Mouse (Mus musculus) kidney, embryonic 14.5 days (tissue): Measurements from ENCODE around the gene Itgb5. TPM values are rescaled to one million over a fixed set of nuclear protein-coding genes. Genes with fewer than 3 reads are reported as not detected.
A peak's percentile ranks its signal among the peaks of the same experiment; 100 is the strongest.

ENCODE experiments used
- ATAC-seq: fragments of 200-750 bp; cut with Nextera tagmentation; 2 replicates; pipeline ENCODE4 v1.8.0; 2017; ENCODE audit warnings: moderate number of reproducible peaks, mild to moderate bottlenecking, moderate TSS enrichment, moderate library complexity; ENCODE audit not compliant: low FRiP score, low TSS enrichment
- H3K27ac ChIP-seq: fragments of 300-500 bp; sonication (generic); 2 replicates; pipeline ENCODE4 v1.5.1; 2014; ENCODE audit warnings: low read depth, mild to moderate bottlenecking, low read length, moderate library complexity, mixed read lengths
- H3K27me3 ChIP-seq: fragments of 300-500 bp; sonication (generic); 2 replicates; pipeline ENCODE4 v1.6.1; 2014; ENCODE audit warnings: mild to moderate bottlenecking, low read length; ENCODE audit not compliant: control insufficient read depth, insufficient read depth
- H3K36me3 ChIP-seq: fragments of 300-500 bp; sonication (generic); 2 replicates; pipeline ENCODE4 v1.6.1; 2014; ENCODE audit warnings: low read length, mixed read lengths; ENCODE audit not compliant: control insufficient read depth, insufficient read depth
- H3K4me1 ChIP-seq: fragments of 300-500 bp; sonication (generic); 2 replicates; pipeline ENCODE4 v1.6.1; 2014; ENCODE audit warnings: low read length, mixed read lengths; ENCODE audit not compliant: control insufficient read depth, insufficient read depth
- H3K4me2 ChIP-seq: fragments of 300-500 bp; sonication (generic); replicated peaks from 2 replicates; pipeline ENCODE4 v1.6.1; 2014; ENCODE audit warnings: low read depth, mild to moderate bottlenecking, low read length
- H3K4me3 ChIP-seq: fragments of 300-500 bp; sonication (generic); 2 replicates; pipeline ENCODE4 v1.5.1; 2014; ENCODE audit warnings: mild to moderate bottlenecking, low read length
- H3K9ac ChIP-seq: fragments of 300-500 bp; sonication (generic); 2 replicates; pipeline ENCODE4 v1.6.1; 2014; ENCODE audit warnings: low read depth, mild to moderate bottlenecking, low read length, moderate library complexity
- H3K9me3 ChIP-seq: fragments of 300-500 bp; sonication (generic); 2 replicates; pipeline ENCODE4 v1.6.1; 2016; ENCODE audit warnings: low read length; ENCODE audit not compliant: control insufficient read depth
- WGBS: fragments of 180-500 bp; shearing (Covaris S2); extraction: QIAGEN DNeasy Blood & Tissue Kit; methylation state at CpG from one replicate; pipeline ENCODE4 v1.1.7; 2014; 5-methylcytosine and 5-hydroxymethylcytosine counted together
- polyA plus RNA-seq: library from polyadenylated mRNA; unstranded; fragments of >200 nt; fragmentation: Nextera tagmentation; extraction: Ambion mirVana; gene quantifications from 2 replicates; pipeline ENCODE4 v1.2.1, GENCODE M21; 2014

Itgb5 gene
- polyA plus RNA-seq, 1 experiment from 2014 or later: 49.7 TPM

GRCm38 (mm10) chr16:33840616-33841015 is 11.2 kb downstream of the Itgb5 start:
- H3K4me1 ChIP-seq: peaks cover 6% of the 10 kb centered on the region; the same call in 1 of the 2 replicates
- H3K36me3 ChIP-seq: no peaks in the 10 kb centered on the region
- no peaks in the 10 kb centered on the region for H3K9me3 ChIP-seq
- H3K9ac ChIP-seq: no peak overlapping the region
- H3K27ac ChIP-seq: no peak overlapping the region
- 36% methylated on average over 6 of the region's 6 CpGs for WGBS
- ATAC-seq: no peak
- no peak overlapping the region for H3K4me2 ChIP-seq
- H3K4me3 ChIP-seq: no peak overlapping the region
- H3K27me3 ChIP-seq: no peaks in the 10 kb centered on the region

GRCm38 (mm10) chr16:33842081-33842880 is 12.8 kb downstream of the Itgb5 start:
- no peak overlapping the region for H3K9ac ChIP-seq
- H3K4me2 ChIP-seq: no peak overlapping the region
- ATAC-seq: no peak
- H3K4me1 ChIP-seq: peaks cover 6% of the 10 kb centered on the region; the same call in 1 of the 2 replicates
- no peak overlapping the region for H3K27ac ChIP-seq
- no peaks in the 10 kb centered on the region for H3K9me3 ChIP-seq
- H3K36me3 ChIP-seq: no peaks in the 10 kb centered on the region; the same call in 1 of the 2 replicates
- no peak overlapping the region for H3K4me3 ChIP-seq
- WGBS: 67% methylated on average over 12 of the region's 12 CpGs
- no peaks in the 10 kb centered on the region for H3K27me3 ChIP-seq

DNA sequence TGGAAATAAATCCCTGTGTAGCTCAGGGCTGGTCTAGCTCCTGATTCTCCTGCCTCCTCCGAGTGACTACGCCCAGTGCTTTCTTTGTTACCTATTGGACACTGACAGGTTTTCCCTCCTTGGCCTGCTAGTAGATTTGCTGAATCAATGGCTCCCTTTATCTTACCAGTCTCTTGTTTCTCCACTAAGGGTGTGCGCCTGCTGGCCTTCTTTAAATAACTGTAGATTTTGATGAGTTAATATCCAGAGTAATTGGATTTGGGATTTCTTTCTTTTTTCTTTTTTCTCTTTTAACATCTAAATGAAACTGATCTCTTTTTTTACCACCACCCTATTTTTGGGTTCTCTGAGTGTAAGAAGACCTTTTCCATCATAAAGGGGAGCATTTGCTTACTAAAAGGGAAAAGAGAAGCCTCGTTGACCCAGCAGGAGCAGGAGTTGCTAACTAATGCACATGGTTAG is 14.7 kb downstream of the Itgb5 start:
- H3K27ac ChIP-seq: no peak overlapping the region
- no peak for ATAC-seq
- no peaks in the 10 kb centered on the region for H3K9me3 ChIP-seq
- peaks cover 6% of the 10 kb centered on the region; the same call in 1 of the 2 replicates for H3K4me1 ChIP-seq
- 70% methylated on average over 4 of the region's 4 CpGs for WGBS
- no peak overlapping the region for H3K9ac ChIP-seq
- H3K4me2 ChIP-seq: no peak overlapping the region
- no peaks in the 10 kb centered on the region; the same call in 1 of the 2 replicates for H3K36me3 ChIP-seq
- H3K27me3 ChIP-seq: no peaks in the 10 kb centered on the region
- no peak overlapping the region for H3K4me3 ChIP-seq

GRCm38 (mm10) chr16:33844866-33845265 is 15.4 kb downstream of the Itgb5 start:
- H3K9ac ChIP-seq: no peak overlapping the region
- no peaks in the 10 kb centered on the region; the same call in 1 of the 2 replicates for H3K36me3 ChIP-seq
- 83% methylated on average over 6 of the region's 6 CpGs for WGBS
- H3K4me1 ChIP-seq: peaks cover 6% of the 10 kb centered on the region; the same call in 1 of the 2 replicates
- no peaks in the 10 kb centered on the region for H3K27me3 ChIP-seq
- no peak overlapping the region for H3K4me2 ChIP-seq
- no peak overlapping the region for H3K4me3 ChIP-seq
- H3K9me3 ChIP-seq: no peaks in the 10 kb centered on the region
- no peak overlapping the region for H3K27ac ChIP-seq
- ATAC-seq: no peak

GRCm38 (mm10) chr16:33853271-33853670 is 23.8 kb downstream of the Itgb5 start:
- H3K27me3 ChIP-seq: no peaks in the 10 kb centered on the region
- no peak overlapping the region for H3K27ac ChIP-seq
- no peak overlapping the region for H3K4me2 ChIP-seq
- 0 out of 2 replicates have a peak, but pooled peaks cover 2% of the 10 kb centered on the region for H3K36me3 ChIP-seq
- ATAC-seq: no peak
- H3K4me3 ChIP-seq: no peak overlapping the region
- no peaks in the 10 kb centered on the region for H3K9me3 ChIP-seq
- H3K4me1 ChIP-seq: no peaks in the 10 kb centered on the region
- H3K9ac ChIP-seq: no peak overlapping the region

DNA sequence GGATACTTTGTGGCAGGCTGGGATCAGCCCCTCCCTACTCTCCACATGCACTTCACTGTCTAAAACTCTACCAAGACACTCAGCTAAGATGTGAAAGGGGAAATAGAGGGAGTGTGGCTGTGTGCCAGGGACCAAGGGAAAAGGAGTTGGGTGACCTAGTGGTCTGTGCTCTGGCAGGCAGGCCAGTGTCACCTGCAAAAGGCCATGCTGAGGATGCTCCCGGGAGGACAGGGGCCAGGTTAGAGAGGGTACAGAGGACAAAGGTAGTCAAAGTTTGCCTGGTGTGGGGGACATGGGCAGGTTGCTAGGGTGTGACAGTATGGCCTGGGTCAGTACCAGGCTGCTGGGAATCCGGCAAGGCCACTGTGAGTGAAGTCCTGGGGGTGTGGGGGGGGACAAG is 29.3 kb downstream of the Itgb5 start:
- Histone ChIP-seq H3K4me2 (no peak overlapping the region), H3K27ac (no peak overlapping the region), H3K9me3 (no peaks in the 10 kb centered on the region), H3K9ac (no peak overlapping the region), H3K27me3 (no peaks in the 10 kb centered on the region), H3K4me3 (no peak overlapping the region), H3K36me3 (no peaks in the 10 kb centered on the region), H3K4me1 (no peaks in the 10 kb centered on the region)
- no peak for ATAC-seq
- 76% methylated on average over 2 of the region's 2 CpGs for WGBS

DNA sequence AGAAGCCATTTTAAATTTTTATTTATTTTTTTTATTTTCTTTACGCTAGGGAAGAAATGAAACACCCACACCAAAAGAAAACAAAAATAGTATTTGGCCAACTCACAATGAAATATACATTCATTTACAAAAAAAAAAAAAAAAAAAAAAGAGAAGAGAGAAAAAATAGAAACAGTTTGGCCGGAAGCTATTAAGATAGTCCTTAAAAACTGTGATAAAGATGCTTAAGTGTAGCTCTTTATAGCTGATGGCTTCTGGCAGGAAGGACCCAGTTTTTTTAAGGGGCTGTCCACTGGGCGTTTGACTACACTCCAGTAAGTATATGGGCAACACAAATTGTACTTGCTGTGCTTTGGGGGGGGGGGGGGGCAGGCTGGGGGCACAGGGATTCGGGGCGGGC is 29.9 kb downstream of the Itgb5 start:
- Histone ChIP-seq H3K27me3 (no peaks in the 10 kb centered on the region), H3K27ac (no peak overlapping the region)
- 63% methylated on average over 5 of the region's 5 CpGs for WGBS

DNA sequence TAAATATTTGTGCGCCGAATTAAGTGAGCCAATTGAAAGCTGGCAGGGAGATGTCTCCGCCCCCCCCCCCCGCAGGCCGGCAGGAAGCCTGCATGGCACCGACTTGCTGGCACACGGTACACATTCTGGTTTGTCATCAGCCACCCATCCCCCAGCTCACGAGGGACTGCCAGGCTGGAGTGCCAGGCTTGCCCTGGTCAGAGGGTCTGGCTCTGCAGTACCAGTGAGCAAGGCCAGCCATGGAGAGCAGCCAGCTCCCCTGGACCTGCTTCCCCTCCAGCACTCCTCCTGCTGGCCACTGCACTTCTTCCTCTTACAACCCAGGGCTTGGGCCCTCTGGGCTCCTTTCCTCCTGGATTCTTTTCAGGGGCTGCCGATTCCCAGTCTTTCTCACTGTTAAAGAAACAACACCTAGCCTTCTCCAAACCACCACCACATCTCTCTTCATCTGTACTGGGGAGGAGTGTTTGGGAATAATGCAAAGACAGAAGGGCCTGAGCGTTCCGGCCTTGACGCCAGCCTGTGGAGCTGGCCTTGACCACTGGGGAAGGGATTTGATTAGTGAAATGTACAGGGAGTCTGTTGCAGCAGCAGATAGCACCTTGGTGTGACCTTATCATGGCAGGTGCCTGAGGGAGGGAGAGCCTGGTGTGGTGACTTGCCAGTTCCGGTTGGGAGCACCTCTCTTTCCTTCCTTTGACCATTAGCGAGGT is 30.7 kb downstream of the Itgb5 start:
- H3K36me3 ChIP-seq: no peaks in the 10 kb centered on the region
- H3K27ac ChIP-seq: no peak overlapping the region

More for the DNA sequence above, 29.9 kb downstream of the Itgb5 start:
- Histone ChIP-seq H3K4me2 (no peak overlapping the region), H3K4me3 (no peak overlapping the region), H3K36me3 (no peaks in the 10 kb centered on the region), H3K9ac (no peak overlapping the region), H3K4me1 (no peaks in the 10 kb centered on the region), H3K9me3 (no peaks in the 10 kb centered on the region)
- ATAC-seq: no peak

DNA sequence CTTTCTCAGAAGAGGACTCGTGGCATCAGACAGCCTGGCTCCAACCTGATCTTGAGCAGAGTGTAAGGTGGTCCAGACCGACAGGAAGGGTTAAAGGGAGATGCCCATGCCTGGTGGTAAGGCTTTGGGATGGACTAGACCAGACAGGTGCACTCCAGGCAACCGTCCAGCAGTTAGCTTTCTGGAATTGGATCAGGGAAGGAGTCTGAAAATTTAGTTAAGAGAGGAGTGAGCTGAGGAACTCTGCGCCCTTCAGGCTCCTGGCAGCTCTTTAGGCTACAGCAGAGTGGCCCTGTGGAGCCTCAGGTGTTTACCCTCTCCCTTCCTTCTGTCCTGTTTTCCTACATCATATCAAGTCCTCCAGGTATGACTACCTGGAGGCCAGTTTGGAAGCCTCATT is 32.9 kb downstream of the Itgb5 start:
- no peaks in the 10 kb centered on the region for H3K9me3 ChIP-seq
- H3K27me3 ChIP-seq: no peaks in the 10 kb centered on the region
- no peak overlapping the region for H3K27ac ChIP-seq
- no peaks in the 10 kb centered on the region for H3K4me1 ChIP-seq
- ATAC-seq: no peak
- WGBS: 84% methylated on average over 4 of the region's 4 CpGs
- no peaks in the 10 kb centered on the region for H3K36me3 ChIP-seq
- H3K9ac ChIP-seq: no peak overlapping the region
- no peak overlapping the region for H3K4me3 ChIP-seq
- no peak overlapping the region for H3K4me2 ChIP-seq

More for the DNA sequence above, 30.7 kb downstream of the Itgb5 start:
- H3K4me3 ChIP-seq: no peak overlapping the region
- H3K27me3 ChIP-seq: no peaks in the 10 kb centered on the region
- H3K9ac ChIP-seq: no peak overlapping the region
- ATAC-seq: peak; percentile 68; the same call in 1 of the 2 replicates
- no peaks in the 10 kb centered on the region for H3K4me1 ChIP-seq
- H3K9me3 ChIP-seq: no peaks in the 10 kb centered on the region
- 49% methylated on average over 14 of the region's 14 CpGs for WGBS
- no peak overlapping the region for H3K4me2 ChIP-seq
